Mouse (Mus musculus) liver, embryonic 12.5 days (tissue): Measurements from ENCODE around the gene Opcml. TPM values are rescaled to one million over a fixed set of nuclear protein-coding genes. Genes with fewer than 3 reads are reported as not detected.

Source experiments
- ATAC-seq: fragments of 200-750 bp; cut with Nextera tagmentation; 2 replicates; pipeline ENCODE4 v1.8.0; 2017; ENCODE audit warnings: moderate number of reproducible peaks, mild to moderate bottlenecking, moderate library complexity
- H3K27ac ChIP-seq: fragments of 300-500 bp; sonication (generic); 2 replicates; pipeline ENCODE4 v1.5.1; 2016; ENCODE audit warnings: mild to moderate bottlenecking
- H3K27me3 ChIP-seq: fragments of 300-500 bp; sonication (generic); replicated peaks from 2 replicates; pipeline ENCODE4 v1.6.1; 2016; ENCODE audit warnings: mild to moderate bottlenecking, moderate library complexity
- H3K36me3 ChIP-seq: fragments of 300-500 bp; sonication (generic); 2 replicates; pipeline ENCODE4 v1.6.1; 2016; ENCODE audit warnings: mild to moderate bottlenecking, moderate library complexity
- H3K4me1 ChIP-seq: fragments of 300-500 bp; sonication (generic); 2 replicates; pipeline ENCODE4 v1.6.1; 2016
- H3K4me2 ChIP-seq: fragments of 300-500 bp; sonication (generic); 2 replicates; pipeline ENCODE4 v1.6.1; 2016; ENCODE audit warnings: mild to moderate bottlenecking, moderate library complexity
- H3K4me3 ChIP-seq: fragments of 300-500 bp; sonication (generic); 2 replicates; pipeline ENCODE4 v1.5.1; 2016; ENCODE audit warnings: mild to moderate bottlenecking, moderate library complexity
- H3K9ac ChIP-seq: fragments of 300-500 bp; sonication (generic); 2 replicates; pipeline ENCODE4 v1.6.1; 2016; ENCODE audit warnings: mild to moderate bottlenecking, moderate library complexity
- H3K9me3 ChIP-seq: fragments of 300-500 bp; sonication (generic); replicated peaks from 2 replicates; pipeline ENCODE4 v1.6.1; 2016; ENCODE audit warnings: mild to moderate bottlenecking, moderate library complexity
- WGBS: fragments of 180-500 bp; shearing (Covaris S2); methylation state at CpG from one replicate; pipeline ENCODE4 v1.1.7; 2016; ENCODE audit not compliant: insufficient replicate concordance; 5-methylcytosine and 5-hydroxymethylcytosine counted together
- polyA plus RNA-seq: library from polyadenylated mRNA; unstranded; fragments of >200 nt; fragmentation: Nextera tagmentation; extraction: Ambion mirVana; gene quantifications from 2 replicates; pipeline ENCODE4 v1.2.1, GENCODE M21; 2016

Opcml gene
- polyA plus RNA-seq, 1 experiment from 2014 or later, result 0.23 TPM

- no peak overlapping the region for H3K27ac ChIP-seq
- H3K27me3 ChIP-seq, result no peaks in the 10 kb centered on the region
- no peaks in the 10 kb centered on the region for H3K4me1 ChIP-seq
- H3K9ac ChIP-seq, result no peak overlapping the region
- WGBS, result 60% methylated on average over 7 of the region's 7 CpGs
- ATAC-seq, result no peak
- H3K36me3 ChIP-seq, result no peaks in the 10 kb centered on the region
- H3K4me3 ChIP-seq, result no peak overlapping the region
- H3K9me3 ChIP-seq, result no peaks in the 10 kb centered on the region
- H3K4me2 ChIP-seq, result no peak overlapping the region
Observed at GRCm38 (mm10) chr9:28028788-28029393, 238.3 kb downstream of the Opcml start.

- H3K4me3 ChIP-seq, result no peak overlapping the region
- no peak overlapping the region for H3K27ac ChIP-seq
- ATAC-seq, result no peak
- H3K27me3 ChIP-seq, result no peaks in the 10 kb centered on the region
- no peak overlapping the region for H3K4me2 ChIP-seq
- no peak overlapping the region for H3K9ac ChIP-seq
- H3K9me3 ChIP-seq, result no peaks in the 10 kb centered on the region
- no peaks in the 10 kb centered on the region for H3K36me3 ChIP-seq
- WGBS, result 77% methylated on average over 2 of the region's 2 CpGs
- H3K4me1 ChIP-seq, result no peaks in the 10 kb centered on the region
Observed at GRCm38 (mm10) chr9:28049157-28049556, 258.6 kb downstream of the Opcml start.

GRCm38 (mm10) chr9:28057171-28057845, 266.7 kb downstream of the Opcml start:
- H3K36me3 ChIP-seq, result no peaks in the 10 kb centered on the region
- H3K4me1 ChIP-seq, result no peaks in the 10 kb centered on the region
- ATAC-seq, result no peak
- H3K9me3 ChIP-seq, result no peaks in the 10 kb centered on the region
- H3K27ac ChIP-seq, result no peak overlapping the region
- no peak overlapping the region for H3K9ac ChIP-seq
- no peaks in the 10 kb centered on the region for H3K27me3 ChIP-seq
- no peak overlapping the region for H3K4me3 ChIP-seq
- H3K4me2 ChIP-seq, result no peak overlapping the region
- WGBS, result 57% methylated on average over 2 of the region's 2 CpGs

- no peaks in the 10 kb centered on the region for H3K4me1 ChIP-seq
- H3K4me2 ChIP-seq, result no peak overlapping the region
- no peak overlapping the region for H3K27ac ChIP-seq
- H3K9ac ChIP-seq, result no peak overlapping the region
- no peaks in the 10 kb centered on the region for H3K9me3 ChIP-seq
- no peaks in the 10 kb centered on the region for H3K36me3 ChIP-seq
- H3K27me3 ChIP-seq, result no peaks in the 10 kb centered on the region
- ATAC-seq, result no peak
- H3K4me3 ChIP-seq, result no peak overlapping the region
Observed at GRCm38 (mm10) chr9:28065126-28065525, 274.6 kb downstream of the Opcml start.

- H3K4me3 ChIP-seq, result no peak overlapping the region
- no peaks in the 10 kb centered on the region for H3K36me3 ChIP-seq
- ATAC-seq, result no peak
- H3K27ac ChIP-seq, result no peak overlapping the region
- H3K9ac ChIP-seq, result no peak overlapping the region
- 53% methylated on average over 4 of the region's 4 CpGs for WGBS
- H3K27me3 ChIP-seq, result no peaks in the 10 kb centered on the region
- H3K9me3 ChIP-seq, result no peaks in the 10 kb centered on the region
- no peak overlapping the region for H3K4me2 ChIP-seq
- H3K4me1 ChIP-seq, result no peaks in the 10 kb centered on the region
Observed at GRCm38 (mm10) chr9:28080694-28081093, 290.1 kb downstream of the Opcml start.

GRCm38 (mm10) chr9:28083754-28084153, 293.2 kb downstream of the Opcml start:
- H3K4me1 ChIP-seq, result no peaks in the 10 kb centered on the region
- WGBS, result 80% methylated on average over 3 of the region's 3 CpGs
- H3K9ac ChIP-seq, result no peak overlapping the region
- H3K27ac ChIP-seq, result no peak overlapping the region
- H3K9me3 ChIP-seq, result no peaks in the 10 kb centered on the region
- H3K4me3 ChIP-seq, result no peak overlapping the region
- ATAC-seq, result no peak
- no peaks in the 10 kb centered on the region for H3K27me3 ChIP-seq
- H3K4me2 ChIP-seq, result no peak overlapping the region
- no peaks in the 10 kb centered on the region for H3K36me3 ChIP-seq

- no peaks in the 10 kb centered on the region for H3K9me3 ChIP-seq
- ATAC-seq, result no peak; the same call in 1 of the 2 replicates
- no peak overlapping the region for H3K4me3 ChIP-seq
- H3K36me3 ChIP-seq, result no peaks in the 10 kb centered on the region
- H3K27ac ChIP-seq, result no peak overlapping the region
- H3K4me2 ChIP-seq, result no peak overlapping the region
- no peaks in the 10 kb centered on the region for H3K27me3 ChIP-seq
- no peak overlapping the region for H3K9ac ChIP-seq
- H3K4me1 ChIP-seq, result no peaks in the 10 kb centered on the region
- 33% methylated on average over 2 of the region's 2 CpGs for WGBS
Observed at GRCm38 (mm10) chr9:28084273-28084726, 293.7 kb downstream of the Opcml start.

- H3K4me3 ChIP-seq, result no peak overlapping the region
- no peak overlapping the region for H3K9ac ChIP-seq
- H3K4me2 ChIP-seq, result no peak overlapping the region
- no peaks in the 10 kb centered on the region for H3K9me3 ChIP-seq
- no peaks in the 10 kb centered on the region for H3K36me3 ChIP-seq
- no peaks in the 10 kb centered on the region for H3K27me3 ChIP-seq
- no peak overlapping the region for H3K27ac ChIP-seq
- H3K4me1 ChIP-seq, result no peaks in the 10 kb centered on the region
- WGBS, result 46% methylated on average over 1 of the region's 1 CpGs
- ATAC-seq, result no peak
Observed at GRCm38 (mm10) chr9:28091395-28091794, 300.8 kb downstream of the Opcml start.

- no peak for ATAC-seq
- no peaks in the 10 kb centered on the region for H3K36me3 ChIP-seq
- H3K9me3 ChIP-seq, result no peaks in the 10 kb centered on the region
- WGBS, result 68% methylated on average over 4 of the region's 4 CpGs
- no peak overlapping the region for H3K4me3 ChIP-seq
- no peaks in the 10 kb centered on the region for H3K4me1 ChIP-seq
- no peak overlapping the region for H3K9ac ChIP-seq
- no peak overlapping the region for H3K4me2 ChIP-seq
- H3K27ac ChIP-seq, result no peak overlapping the region
- H3K27me3 ChIP-seq, result no peaks in the 10 kb centered on the region
Observed at GRCm38 (mm10) chr9:28094722-28095121, 304.1 kb downstream of the Opcml start.

- no peaks in the 10 kb centered on the region for H3K27me3 ChIP-seq
- no peak for ATAC-seq
- 81% methylated on average over 2 of the region's 2 CpGs for WGBS
- H3K36me3 ChIP-seq, result no peaks in the 10 kb centered on the region
- no peak overlapping the region for H3K27ac ChIP-seq
- H3K4me1 ChIP-seq, result no peaks in the 10 kb centered on the region
- no peak overlapping the region for H3K9ac ChIP-seq
- no peak overlapping the region for H3K4me3 ChIP-seq
- no peaks in the 10 kb centered on the region for H3K9me3 ChIP-seq
- H3K4me2 ChIP-seq, result no peak overlapping the region
Observed at GRCm38 (mm10) chr9:28096204-28096603, 305.6 kb downstream of the Opcml start.

- Histone ChIP-seq H3K9ac (no peak overlapping the region), H3K4me2 (no peak overlapping the region), H3K9me3 (no peaks in the 10 kb centered on the region), H3K27me3 (no peaks in the 10 kb centered on the region), H3K27ac (no peak overlapping the region), H3K4me1 (no peaks in the 10 kb centered on the region), H3K36me3 (no peaks in the 10 kb centered on the region), H3K4me3 (no peak overlapping the region)
- ATAC-seq, result no peak
Observed at GRCm38 (mm10) chr9:28101981-28102380, 311.4 kb downstream of the Opcml start.

- no peaks in the 10 kb centered on the region for H3K4me1 ChIP-seq
- ATAC-seq, result no peak
- no peak overlapping the region for H3K4me2 ChIP-seq
- no peaks in the 10 kb centered on the region for H3K9me3 ChIP-seq
- H3K27me3 ChIP-seq, result no peaks in the 10 kb centered on the region
- no peak overlapping the region for H3K27ac ChIP-seq
- 47% methylated on average over 2 of the region's 2 CpGs for WGBS
- no peaks in the 10 kb centered on the region for H3K36me3 ChIP-seq
- no peak overlapping the region for H3K4me3 ChIP-seq
- H3K9ac ChIP-seq, result no peak overlapping the region
Observed at GRCm38 (mm10) chr9:28121858-28122257, 331.3 kb downstream of the Opcml start.

- Histone ChIP-seq H3K9ac (no peak overlapping the region), H3K27ac (no peak overlapping the region), H3K4me1 (no peaks in the 10 kb centered on the region), H3K27me3 (no peaks in the 10 kb centered on the region), H3K4me2 (no peak overlapping the region), H3K9me3 (no peaks in the 10 kb centered on the region), H3K4me3 (no peak overlapping the region), H3K36me3 (no peaks in the 10 kb centered on the region)
- 57% methylated on average over 1 of the region's 1 CpGs for WGBS
- no peak for ATAC-seq
Observed at GRCm38 (mm10) chr9:28128735-28129134, 338.2 kb downstream of the Opcml start.
